Mouse (Mus musculus) stomach, postnatal 0 days (tissue): ENCODE data around the gene Mia. TPM values are rescaled to one million over a fixed set of nuclear protein-coding genes. Genes with fewer than 3 reads are reported as not detected.
A peak's percentile ranks its signal among the peaks of the same experiment; 100 is the strongest.

ENCODE experiments used
- ATAC-seq: fragments of 200-750 bp; cut with Nextera tagmentation; 2 replicates; pipeline ENCODE4 v1.8.0; 2017; ENCODE audit not compliant: low FRiP score, low TSS enrichment
- DNase-seq: peaks from one replicate; pipeline ENCODE4 v3.0.0-alpha.2; 2016; ENCODE audit warnings: low spot score
- H3K27ac ChIP-seq: fragments of 300-500 bp; sonication (generic); replicated peaks from 2 replicates; pipeline ENCODE4 v1.5.1; 2014; ENCODE audit warnings: mild to moderate bottlenecking, control low read depth
- H3K27me3 ChIP-seq: fragments of 300-500 bp; sonication (generic); 2 replicates; pipeline ENCODE4 v1.6.1; 2014; ENCODE audit warnings: low read length; ENCODE audit not compliant: control insufficient read depth, insufficient read depth
- H3K36me3 ChIP-seq: fragments of 300-500 bp; sonication (generic); 2 replicates; pipeline ENCODE4 v1.6.1; 2014; ENCODE audit warnings: low read length, mixed read lengths; ENCODE audit not compliant: control insufficient read depth, insufficient read depth
- H3K4me1 ChIP-seq: fragments of 300-500 bp; sonication (generic); replicated peaks from 2 replicates; pipeline ENCODE4 v1.6.1; 2014; ENCODE audit warnings: antibody characterized with exemption; ENCODE audit not compliant: control insufficient read depth, insufficient read depth
- H3K4me2 ChIP-seq: fragments of 300-500 bp; sonication (generic); replicated peaks from 2 replicates; pipeline ENCODE4 v1.6.1; 2014; ENCODE audit warnings: low read depth, mild to moderate bottlenecking, control low read depth, moderate library complexity
- H3K4me3 ChIP-seq: fragments of 300-500 bp; sonication (generic); 2 replicates; pipeline ENCODE4 v1.5.1; 2014; ENCODE audit warnings: low read depth, low read length, control low read depth
- H3K9ac ChIP-seq: fragments of 300-500 bp; sonication (generic); 2 replicates; pipeline ENCODE4 v1.6.1; 2014; ENCODE audit warnings: mild to moderate bottlenecking, low read length, control low read depth, mixed read lengths
- H3K9me3 ChIP-seq: fragments of 300-500 bp; sonication (generic); 2 replicates; pipeline ENCODE4 v1.6.1; 2016; ENCODE audit warnings: low read length; ENCODE audit not compliant: control insufficient read depth
- CTCF ChIP-seq: IDR thresholded peaks from 2 replicates; pipeline ENCODE4 v1.5.1; 2016; ENCODE audit warnings: antibody characterized with exemption, low read depth, mild to moderate bottlenecking, moderate library complexity
- EP300 ChIP-seq: optimal IDR thresholded peaks from 2 replicates; pipeline ENCODE3; 2016; ENCODE audit warnings: antibody characterized with exemption
- WGBS: fragments of 180-500 bp; shearing (Covaris S2); extraction: QIAGEN DNeasy Blood & Tissue Kit; methylation state at CpG from one replicate; pipeline ENCODE4 v1.1.7; 2014; 5-methylcytosine and 5-hydroxymethylcytosine counted together
- polyA plus RNA-seq: library from polyadenylated mRNA; unstranded; fragments of >200 nt; fragmentation: Nextera tagmentation; extraction: Ambion mirVana; gene quantifications from 2 replicates; pipeline ENCODE4 v1.2.1, GENCODE M21; 2015

Gene Mia
- polyA plus RNA-seq, 1 experiment from 2014 or later, result 7.3 TPM

- no peak overlapping the region for H3K4me2 ChIP-seq
- WGBS, result 33% methylated on average over 5 of the region's 5 CpGs
- no peak overlapping the region for H3K4me3 ChIP-seq
- H3K9ac ChIP-seq, result no peak overlapping the region
- peaks cover 2% of the 10 kb centered on the region; the same call in 1 of the 2 replicates for H3K36me3 ChIP-seq
- H3K9me3 ChIP-seq, result no peaks in the 10 kb centered on the region
- DNase-seq (peak; percentile 64), ATAC-seq (no peak)
- no peaks in the 10 kb centered on the region for H3K27me3 ChIP-seq
- H3K4me1 ChIP-seq, result no peaks in the 10 kb centered on the region; the same call in 1 of the 2 replicates
- no peak overlapping the region for H3K27ac ChIP-seq
- TF ChIP-seq EP300 (no peak), CTCF (no peak)
Observed at GRCm38 (mm10) chr7:27180036-27180435, 921 bp downstream of the Mia start.

- 41% methylated on average over 16 of the region's 16 CpGs for WGBS
- no peak for ATAC-seq
Observed at GRCm38 (mm10) chr7:27179217-27179918, 1.6 kb downstream of the Mia start.

GRCm38 (mm10) chr7:27178324-27179216 is 2.4 kb downstream of the Mia start, which contains the start of gene Rab4b:
Rab4b (minus strand) TSS chr7:27178896.
- Histone ChIP-seq H3K9ac (peak within 1 kb of the TSS; percentile 68), H3K4me3 (peak within 1 kb of the TSS; percentile 72), H3K4me2 (peak within 1 kb of the TSS; percentile 55), H3K9me3 (no peaks in the 10 kb centered on the region), H3K36me3 (peaks cover 4% of the 10 kb centered on the region; the same call in 1 of the 2 replicates), H3K27ac (peak within 1 kb of the TSS; percentile 93), H3K4me1 (no peaks in the 10 kb centered on the region; the same call in 1 of the 2 replicates), H3K27me3 (no peaks in the 10 kb centered on the region)
- DNase-seq (peak; percentile 100), ATAC-seq (peak; percentile 98)
- WGBS, result under 1% methylated on average over 50 of the region's 53 CpGs
- TF ChIP-seq CTCF (peak; percentile 79), EP300 (peak; percentile 50)

More at GRCm38 (mm10) chr7:27179217-27179918, 1.6 kb downstream of the Mia start:
- peak overlapping the region; percentile 52 for H3K4me2 ChIP-seq
- TF ChIP-seq EP300, result no peak
- TF ChIP-seq CTCF, result no peak
- H3K36me3 ChIP-seq, result no peaks in the 10 kb centered on the region; the same call in none of the 2 replicates
- H3K9me3 ChIP-seq, result no peaks in the 10 kb centered on the region
- peak overlapping the region; percentile 72 for H3K4me3 ChIP-seq
- H3K27me3 ChIP-seq, result no peaks in the 10 kb centered on the region
- no peaks in the 10 kb centered on the region; the same call in 1 of the 2 replicates for H3K4me1 ChIP-seq
- DNase-seq, result no peak
- 0 out of 2 replicates have a peak overlapping the region, but pooled peaks have one; percentile 9 for H3K9ac ChIP-seq
- peak overlapping the region; percentile 67 for H3K27ac ChIP-seq

GRCm38 (mm10) chr7:27177942-27178323 is 3.0 kb downstream of the Mia start:
- Histone ChIP-seq H3K27me3 (no peaks in the 10 kb centered on the region), H3K4me1 (no peaks in the 10 kb centered on the region; the same call in 1 of the 2 replicates), H3K9me3 (no peaks in the 10 kb centered on the region), H3K27ac (peak overlapping the region; percentile 93), H3K36me3 (peaks cover 6% of the 10 kb centered on the region; the same call in 1 of the 2 replicates), H3K9ac (peak overlapping the region; percentile 68), H3K4me2 (peak overlapping the region; percentile 55), H3K4me3 (peak overlapping the region; percentile 72)
- 0 out of 2 replicates have a peak, but pooled peaks have one; percentile 1 for ATAC-seq
- 15% methylated on average over 4 of the region's 4 CpGs for WGBS
- no peak for TF ChIP-seq EP300
- no peak for DNase-seq

GRCm38 (mm10) chr7:27174896-27175295 is 6.1 kb downstream of the Mia start:
- H3K4me2 ChIP-seq, result no peak overlapping the region
- no peak for TF ChIP-seq CTCF
- no peak for TF ChIP-seq EP300
- DNase-seq (no peak), ATAC-seq (no peak)
- peaks cover 10% of the 10 kb centered on the region; the same call in 1 of the 2 replicates for H3K36me3 ChIP-seq
- 90% methylated on average over 7 of the region's 7 CpGs for WGBS
- no peaks in the 10 kb centered on the region for H3K9me3 ChIP-seq
- no peak overlapping the region for H3K27ac ChIP-seq
- H3K4me1 ChIP-seq, result no peaks in the 10 kb centered on the region; the same call in 1 of the 2 replicates
- no peaks in the 10 kb centered on the region for H3K27me3 ChIP-seq
- no peak overlapping the region for H3K4me3 ChIP-seq
- H3K9ac ChIP-seq, result no peak overlapping the region
